Mouse (Mus musculus): ENCODE results near the gene Lztfl1. TPM values are rescaled to one million over a fixed set of nuclear protein-coding genes. Genes with fewer than 3 reads are reported as not detected.

The Lztfl1 gene
- 45.5 and 46.2 TPM in 2 replicates for polyA plus RNA-seq (2014; fragmentation: Nextera tagmentation; extraction: Ambion mirVana)

- Histone ChIP-seq H3K4me2 (ENCODE audit: low read depth, low read length, severe bottlenecking) (peak within 1 kb of the TSS; percentile 79), H3K27me3 (ENCODE audit: control insufficient read depth, insufficient read depth, low read length) (no peaks in the 10 kb centered on the region), H3K4me1 (replicated peaks; ENCODE audit: control insufficient read depth, insufficient read depth, low read length) (no peaks in the 10 kb centered on the region), H3K9me3 (ENCODE audit: control insufficient read depth, low read length) (no peaks in the 10 kb centered on the region), H3K27ac (ENCODE audit: low read depth, low read length) (no peak within 1 kb of the TSS), H3K9ac (ENCODE audit: low read length) (peak within 1 kb of the TSS; percentile 74), H3K36me3 (ENCODE audit: control insufficient read depth, insufficient read depth, low read length) (no peaks in the 10 kb centered on the region), H3K4me3 (ENCODE audit: low read depth, low read length) (peak within 1 kb of the TSS; percentile 88)
- DNase-seq (ENCODE audit: low spot score) (peak; percentile 96), ATAC-seq (replicated peaks; ENCODE audit: low FRiP score) (peak; percentile 100)
- 1% methylated on average over 55 of the region's 55 CpGs for WGBS
These were observed at the start of gene Lztfl1 for GRCm38 (mm10) chr9:123717186-123718008. Gene Lztfl1 (minus strand): TSS chr9:123717697.

- Histone ChIP-seq H3K36me3 (ENCODE audit: control insufficient read depth, insufficient read depth, low read length) (no peaks in the 10 kb centered on the region), H3K4me2 (ENCODE audit: low read depth, low read length, severe bottlenecking) (no peak overlapping the region), H3K27me3 (ENCODE audit: control insufficient read depth, insufficient read depth, low read length) (no peaks in the 10 kb centered on the region), H3K4me1 (replicated peaks; ENCODE audit: control insufficient read depth, insufficient read depth, low read length) (no peaks in the 10 kb centered on the region), H3K9me3 (ENCODE audit: control insufficient read depth, low read length) (no peaks in the 10 kb centered on the region), H3K4me3 (ENCODE audit: low read depth, low read length) (no peak overlapping the region), H3K27ac (ENCODE audit: low read depth, low read length) (no peak overlapping the region), H3K9ac (ENCODE audit: low read length) (no peak overlapping the region)
- 81% methylated on average over 3 of the region's 3 CpGs for WGBS
- ATAC-seq (replicated peaks; ENCODE audit: low FRiP score) = no peak
- DNase-seq (ENCODE audit: low spot score) = no peak
These were observed 49.5 kb upstream of the Lztfl1 start for GRCm38 (mm10) chr9:123766996-123767395.

- Histone ChIP-seq H3K36me3 (ENCODE audit: control insufficient read depth, insufficient read depth, low read length) (no peaks in the 10 kb centered on the region), H3K4me3 (ENCODE audit: low read depth, low read length) (no peak overlapping the region), H3K27me3 (ENCODE audit: control insufficient read depth, insufficient read depth, low read length) (no peaks in the 10 kb centered on the region), H3K4me1 (replicated peaks; ENCODE audit: control insufficient read depth, insufficient read depth, low read length) (no peaks in the 10 kb centered on the region), H3K9me3 (ENCODE audit: control insufficient read depth, low read length) (no peaks in the 10 kb centered on the region), H3K4me2 (ENCODE audit: low read depth, low read length, severe bottlenecking) (no peak overlapping the region), H3K9ac (ENCODE audit: low read length) (no peak overlapping the region), H3K27ac (ENCODE audit: low read depth, low read length) (no peak overlapping the region)
- ATAC-seq (replicated peaks; ENCODE audit: low FRiP score) (no peak), DNase-seq (ENCODE audit: low spot score) (no peak)
- 84% methylated on average over 3 of the region's 3 CpGs for whole genome bisulfite sequencing
These were observed 46.3 kb upstream of the Lztfl1 start for GRCm38 (mm10) chr9:123763771-123764170.

GRCm38 (mm10) chr9:123762886-123763285 is 45.4 kb upstream of the Lztfl1 start:
- no peaks in the 10 kb centered on the region for H3K9me3 ChIP-seq (ENCODE audit: control insufficient read depth, low read length)
- DNase-seq (ENCODE audit: low spot score) (no peak), ATAC-seq (replicated peaks; ENCODE audit: low FRiP score) (no peak)
- no peak overlapping the region for H3K9ac ChIP-seq (ENCODE audit: low read length)
- H3K4me1 ChIP-seq (replicated peaks; ENCODE audit: control insufficient read depth, insufficient read depth, low read length) = no peaks in the 10 kb centered on the region
- no peak overlapping the region for H3K4me2 ChIP-seq (ENCODE audit: low read depth, low read length, severe bottlenecking)
- no peaks in the 10 kb centered on the region for H3K36me3 ChIP-seq (ENCODE audit: control insufficient read depth, insufficient read depth, low read length)
- WGBS = 88% methylated on average over 4 of the region's 4 CpGs
- H3K27ac ChIP-seq (ENCODE audit: low read depth, low read length) = no peak overlapping the region
- no peaks in the 10 kb centered on the region for H3K27me3 ChIP-seq (ENCODE audit: control insufficient read depth, insufficient read depth, low read length)
- H3K4me3 ChIP-seq (ENCODE audit: low read depth, low read length) = no peak overlapping the region

- Histone ChIP-seq H3K27me3 (ENCODE audit: control insufficient read depth, insufficient read depth, low read length) (no peaks in the 10 kb centered on the region), H3K27ac (ENCODE audit: low read depth, low read length) (no peak overlapping the region), H3K4me1 (replicated peaks; ENCODE audit: control insufficient read depth, insufficient read depth, low read length) (no peaks in the 10 kb centered on the region), H3K4me3 (ENCODE audit: low read depth, low read length) (no peak overlapping the region), H3K4me2 (ENCODE audit: low read depth, low read length, severe bottlenecking) (no peak overlapping the region), H3K36me3 (ENCODE audit: control insufficient read depth, insufficient read depth, low read length) (no peaks in the 10 kb centered on the region), H3K9ac (ENCODE audit: low read length) (no peak overlapping the region), H3K9me3 (ENCODE audit: control insufficient read depth, low read length) (no peaks in the 10 kb centered on the region)
- no peak for DNase-seq (ENCODE audit: low spot score)
- ATAC-seq (replicated peaks; ENCODE audit: low FRiP score) = no peak
- WGBS = 88% methylated on average over 3 of the region's 3 CpGs
These were observed 43.3 kb upstream of the Lztfl1 start for GRCm38 (mm10) chr9:123760806-123761205.

GRCm38 (mm10) chr9:123758645-123759044 is 41.1 kb upstream of the Lztfl1 start:
- Histone ChIP-seq H3K9me3 (ENCODE audit: control insufficient read depth, low read length) (no peaks in the 10 kb centered on the region), H3K27me3 (ENCODE audit: control insufficient read depth, insufficient read depth, low read length) (no peaks in the 10 kb centered on the region), H3K36me3 (ENCODE audit: control insufficient read depth, insufficient read depth, low read length) (no peaks in the 10 kb centered on the region), H3K4me1 (replicated peaks; ENCODE audit: control insufficient read depth, insufficient read depth, low read length) (no peaks in the 10 kb centered on the region), H3K4me3 (ENCODE audit: low read depth, low read length) (no peak overlapping the region), H3K4me2 (ENCODE audit: low read depth, low read length, severe bottlenecking) (no peak overlapping the region), H3K9ac (ENCODE audit: low read length) (no peak overlapping the region), H3K27ac (ENCODE audit: low read depth, low read length) (no peak overlapping the region)
- DNase-seq (ENCODE audit: low spot score) (no peak), ATAC-seq (replicated peaks; ENCODE audit: low FRiP score) (no peak)
- 83% methylated on average over 4 of the region's 4 CpGs for WGBS

- Histone ChIP-seq H3K9me3 (ENCODE audit: control insufficient read depth, low read length) (no peaks in the 10 kb centered on the region), H3K9ac (ENCODE audit: low read length) (no peak overlapping the region), H3K4me2 (ENCODE audit: low read depth, low read length, severe bottlenecking) (no peak overlapping the region), H3K4me3 (ENCODE audit: low read depth, low read length) (no peak overlapping the region), H3K27me3 (ENCODE audit: control insufficient read depth, insufficient read depth, low read length) (no peaks in the 10 kb centered on the region), H3K27ac (ENCODE audit: low read depth, low read length) (no peak overlapping the region), H3K4me1 (replicated peaks; ENCODE audit: control insufficient read depth, insufficient read depth, low read length) (no peaks in the 10 kb centered on the region), H3K36me3 (ENCODE audit: control insufficient read depth, insufficient read depth, low read length) (no peaks in the 10 kb centered on the region)
- 77% methylated on average over 1 of the region's 1 CpGs for WGBS
- DNase-seq (ENCODE audit: low spot score) = no peak
- no peak for ATAC-seq (replicated peaks; ENCODE audit: low FRiP score)
These were observed 40.7 kb upstream of the Lztfl1 start for GRCm38 (mm10) chr9:123758156-123758555.

GRCm38 (mm10) chr9:123757326-123757725 is 39.8 kb upstream of the Lztfl1 start:
- no peak for ATAC-seq (replicated peaks; ENCODE audit: low FRiP score)
- WGBS = 62% methylated on average over 2 of the region's 2 CpGs

GRCm38 (mm10) chr9:123756752-123757151 is 39.3 kb upstream of the Lztfl1 start:
- Histone ChIP-seq H3K9ac (ENCODE audit: low read length) (no peak overlapping the region), H3K27ac (ENCODE audit: low read depth, low read length) (no peak overlapping the region), H3K4me3 (ENCODE audit: low read depth, low read length) (no peak overlapping the region), H3K4me2 (ENCODE audit: low read depth, low read length, severe bottlenecking) (no peak overlapping the region), H3K4me1 (replicated peaks; ENCODE audit: control insufficient read depth, insufficient read depth, low read length) (no peaks in the 10 kb centered on the region), H3K36me3 (ENCODE audit: control insufficient read depth, insufficient read depth, low read length) (no peaks in the 10 kb centered on the region), H3K27me3 (ENCODE audit: control insufficient read depth, insufficient read depth, low read length) (no peaks in the 10 kb centered on the region), H3K9me3 (ENCODE audit: control insufficient read depth, low read length) (no peaks in the 10 kb centered on the region)
- DNase-seq (ENCODE audit: low spot score) (no peak), ATAC-seq (replicated peaks; ENCODE audit: low FRiP score) (no peak)
- 86% methylated on average over 3 of the region's 3 CpGs for WGBS

More at GRCm38 (mm10) chr9:123757326-123757725, 39.8 kb upstream of the Lztfl1 start:
- Histone ChIP-seq H3K9ac (ENCODE audit: low read length) (no peak overlapping the region), H3K36me3 (ENCODE audit: control insufficient read depth, insufficient read depth, low read length) (no peaks in the 10 kb centered on the region), H3K27me3 (ENCODE audit: control insufficient read depth, insufficient read depth, low read length) (no peaks in the 10 kb centered on the region), H3K4me1 (replicated peaks; ENCODE audit: control insufficient read depth, insufficient read depth, low read length) (no peaks in the 10 kb centered on the region), H3K4me2 (ENCODE audit: low read depth, low read length, severe bottlenecking) (no peak overlapping the region), H3K4me3 (ENCODE audit: low read depth, low read length) (no peak overlapping the region), H3K27ac (ENCODE audit: low read depth, low read length) (no peak overlapping the region), H3K9me3 (ENCODE audit: control insufficient read depth, low read length) (no peaks in the 10 kb centered on the region)
- DNase-seq (ENCODE audit: low spot score) = no peak
